Mouse (Mus musculus) adrenal gland, postnatal 4 days (tissue): ENCODE results near the gene Ube2j2. TPM values are rescaled to one million over a fixed set of nuclear protein-coding genes. Genes with fewer than 3 reads are reported as not detected.

ENCODE experiments used
- DNase-seq, 2 experiments: peaks; one replicate each; pipeline ENCODE4 v3.0.0; 2021 to 2022; ENCODE audit warnings: low spot score in 2 of 2, mixed read lengths in 2 of 2
- total RNA-seq, 2 experiments: library from RNA; stranded (reverse); gene quantifications; 2 replicates each; pipeline ENCODE4 v1.2.3; 2021

Ube2j2 gene
- total RNA-seq, 2 experiments from 2014 or later = 91.9 to 94.1 TPM

DNA sequence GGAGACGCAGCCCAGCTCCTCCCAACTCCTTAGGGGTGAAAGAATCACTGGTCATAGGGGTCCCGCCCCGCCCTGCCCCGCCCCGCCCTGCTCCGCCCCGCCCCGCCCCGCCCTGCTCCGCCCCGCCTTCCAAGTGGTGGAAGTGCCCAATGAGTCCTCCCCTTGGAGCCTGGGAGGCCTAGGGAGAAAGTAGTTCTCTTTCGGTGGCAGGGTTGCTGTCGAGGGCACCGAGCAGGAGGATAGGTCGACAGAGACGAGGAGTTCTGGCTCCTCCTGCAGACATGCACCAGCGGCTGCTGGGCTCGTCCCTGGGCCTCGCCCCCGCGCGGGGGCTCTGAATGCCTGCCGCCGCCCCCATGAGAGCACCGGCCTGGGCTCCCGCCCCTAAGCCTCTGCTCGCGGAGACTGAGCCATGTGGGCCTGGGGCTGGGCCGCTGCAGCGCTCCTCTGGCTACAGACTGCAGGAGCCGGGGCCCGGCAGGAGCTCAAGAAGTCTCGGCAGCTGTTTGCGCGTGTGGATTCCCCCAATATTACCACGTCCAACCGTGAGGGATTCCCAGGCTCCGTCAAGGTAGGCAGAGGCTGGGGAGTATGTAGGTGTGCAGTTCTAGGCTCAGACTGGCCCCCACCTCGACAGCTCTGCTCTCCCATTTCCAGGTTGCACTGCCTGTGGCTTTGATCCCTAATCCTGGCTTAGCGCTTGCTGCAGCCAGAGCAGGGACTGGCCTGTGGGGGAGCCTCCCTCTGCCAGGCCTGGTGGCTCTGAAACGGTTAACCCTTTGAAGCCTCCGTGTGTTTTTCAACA is 18.7 kb downstream of the Ube2j2 start, which contains the start of gene C1qtnf12:
Gene C1qtnf12, plus strand, starts transcription at position 152 of the 805 bp plus-strand sequence.
- DNase-seq = peak in 1 of 2 experiments; percentile 28

DNA sequence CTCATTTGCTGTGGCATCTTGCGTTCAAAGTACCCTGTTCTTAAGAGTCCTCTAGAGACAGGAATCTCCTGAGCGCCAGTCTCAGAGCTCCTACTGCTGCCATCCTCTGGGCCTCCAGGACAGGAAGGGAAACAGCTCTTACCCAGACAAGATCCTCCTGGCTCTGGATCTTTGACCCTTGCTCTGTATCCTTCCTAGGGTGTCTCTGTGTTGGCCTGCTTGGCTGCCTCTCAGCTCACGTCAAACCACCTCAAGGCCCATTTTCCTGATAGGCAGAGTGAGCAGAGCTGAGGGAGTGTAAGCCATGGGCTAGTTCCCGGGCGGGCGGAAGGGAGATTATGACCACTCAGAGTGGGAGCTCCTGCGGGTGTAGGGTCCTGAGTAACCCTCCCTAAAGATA is 19.5 kb downstream of the Ube2j2 start:
- DNase-seq = no peak

DNA sequence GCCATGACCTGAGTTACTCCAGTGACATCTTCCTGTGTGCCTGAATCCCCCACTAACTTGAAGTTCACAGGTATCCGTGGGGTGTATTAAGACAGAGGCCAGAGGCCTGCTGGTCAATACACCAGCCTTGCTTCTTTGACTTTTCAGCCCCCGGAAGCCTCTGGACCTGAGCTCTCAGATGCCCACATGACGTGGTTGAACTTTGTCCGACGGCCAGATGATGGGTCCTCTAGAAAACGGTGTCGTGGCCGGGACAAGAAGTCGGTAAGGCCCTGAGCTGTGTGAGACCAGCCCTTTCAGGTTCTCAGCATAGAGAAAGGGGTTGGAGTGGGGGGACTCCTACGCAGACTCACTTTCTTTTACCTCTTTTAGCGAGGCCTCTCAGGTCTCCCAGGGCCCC is 20.8 kb downstream of the Ube2j2 start:
- no peak for DNase-seq

DNA sequence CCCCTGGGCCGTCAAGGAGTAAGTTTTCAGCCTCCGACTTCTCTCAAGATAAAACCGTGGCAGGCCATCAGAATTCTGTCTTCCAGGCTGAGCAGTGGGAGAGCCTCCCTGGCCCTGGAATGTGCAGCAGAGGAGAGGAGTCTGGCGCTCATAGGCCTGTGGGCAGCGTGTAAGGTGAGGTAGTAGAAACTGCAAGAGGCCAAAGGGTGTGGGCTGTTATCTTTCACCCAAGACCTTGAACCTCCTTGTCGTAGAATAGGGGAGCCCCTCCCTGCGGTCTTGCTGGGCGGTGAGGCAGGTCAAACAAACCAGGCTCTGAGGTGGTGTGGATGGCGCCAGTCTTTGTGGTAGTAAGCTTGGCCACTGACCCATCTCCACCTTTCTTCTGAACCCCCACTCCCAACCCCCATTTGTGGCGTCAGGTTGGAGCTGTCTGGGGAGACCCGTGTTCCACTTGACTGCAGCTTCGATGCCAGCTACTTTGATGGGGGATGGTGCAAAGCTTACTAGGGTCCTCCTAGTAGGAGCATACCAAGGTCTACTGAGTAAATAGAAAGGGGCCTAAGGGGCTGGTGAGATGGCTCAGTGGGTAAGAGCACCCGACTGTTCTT is 25.5 kb downstream of the Ube2j2 start:
- DNase-seq = no peak

DNA sequence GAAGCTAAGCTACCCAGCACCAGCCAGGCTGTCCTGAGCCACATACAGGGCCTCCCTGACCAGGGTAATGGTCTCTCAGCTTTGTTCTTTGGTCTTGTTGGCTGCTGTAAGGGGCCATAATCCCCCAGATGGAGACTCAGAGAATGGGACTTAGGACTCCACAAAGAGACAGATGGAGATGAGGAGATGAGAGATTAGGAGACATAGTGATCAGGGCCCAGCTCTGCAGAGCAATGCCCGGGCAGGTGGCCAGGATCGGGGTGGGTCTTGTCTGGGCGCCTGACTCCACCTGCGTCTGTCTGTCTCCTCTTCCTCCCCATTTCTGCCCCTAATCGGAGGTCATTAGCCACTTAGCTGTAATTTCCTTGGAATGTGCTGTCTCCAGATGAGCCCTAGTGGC is 26.7 kb downstream of the Ube2j2 start:
- DNase-seq = no peak

DNA sequence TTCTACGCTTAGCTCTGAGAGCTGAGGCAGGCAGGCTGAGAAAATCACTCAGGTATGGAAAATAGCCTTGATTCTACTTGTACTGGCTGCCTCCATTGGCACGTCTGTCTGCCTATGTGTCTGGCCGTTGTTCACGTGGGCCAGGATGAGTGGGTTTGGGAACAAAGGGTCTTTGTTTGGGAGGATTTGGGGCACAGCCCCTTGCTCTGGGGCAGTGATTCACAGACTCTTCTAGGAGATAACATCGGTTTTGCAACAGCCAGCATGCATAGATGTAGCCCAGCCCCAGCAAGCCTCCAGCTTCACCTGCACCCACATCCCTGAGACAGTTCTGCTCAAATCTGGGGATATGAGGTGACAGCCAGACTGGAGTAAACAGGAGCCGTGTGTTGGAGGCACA is 29.0 kb downstream of the Ube2j2 start:
- no peak for DNase-seq

DNA sequence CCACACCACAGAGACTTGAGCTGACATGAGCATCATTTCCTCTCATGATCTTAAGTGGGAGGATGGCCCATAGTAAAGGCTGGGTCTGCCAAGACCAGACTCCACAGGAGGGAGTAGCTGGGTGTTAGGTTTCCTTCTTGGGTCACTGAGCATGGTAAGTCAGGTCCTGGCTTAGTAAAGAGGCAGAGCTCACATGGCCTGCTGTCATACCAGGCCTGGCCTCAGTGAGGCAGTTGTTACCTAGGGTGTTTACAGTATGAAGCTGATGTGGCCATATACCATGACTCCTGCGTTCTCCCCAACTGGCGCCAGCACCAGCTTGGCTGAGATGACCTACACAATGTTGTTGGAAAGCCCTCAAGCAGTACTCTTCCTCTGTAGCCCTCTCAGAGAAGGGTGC is 29.6 kb downstream of the Ube2j2 start:
- DNase-seq = no peak

DNA sequence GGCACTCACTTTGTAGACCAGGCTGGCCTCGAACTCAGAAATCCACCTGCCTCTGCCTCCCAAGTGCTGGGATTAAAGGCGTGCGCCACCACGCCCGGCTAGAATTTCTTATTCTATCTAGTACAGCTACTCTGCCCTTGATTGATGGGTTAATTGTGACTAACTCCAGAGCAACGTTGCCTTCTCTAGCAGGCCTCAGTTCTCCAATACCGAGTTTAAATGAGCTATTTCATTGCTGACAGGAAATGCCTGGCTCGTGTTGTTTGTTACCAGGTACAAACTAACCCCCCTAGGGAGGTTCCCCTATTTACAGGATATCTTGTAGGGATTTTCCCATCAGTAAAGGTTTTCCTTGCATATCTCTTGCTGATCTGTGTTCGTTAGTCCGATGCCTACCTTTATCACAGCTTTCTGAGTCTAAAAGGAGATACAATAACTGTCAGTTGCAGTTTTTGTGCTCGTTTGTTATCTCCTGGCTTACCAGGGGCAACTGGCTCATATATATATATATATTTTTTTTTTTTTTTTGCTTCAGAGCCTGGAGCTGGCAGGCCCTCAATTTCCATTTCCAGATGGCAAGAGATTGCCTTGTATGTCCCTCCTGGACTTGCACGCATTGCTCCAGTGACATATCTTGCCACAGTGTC is 37.9 kb downstream of the Ube2j2 start:
- no peak for DNase-seq

DNA sequence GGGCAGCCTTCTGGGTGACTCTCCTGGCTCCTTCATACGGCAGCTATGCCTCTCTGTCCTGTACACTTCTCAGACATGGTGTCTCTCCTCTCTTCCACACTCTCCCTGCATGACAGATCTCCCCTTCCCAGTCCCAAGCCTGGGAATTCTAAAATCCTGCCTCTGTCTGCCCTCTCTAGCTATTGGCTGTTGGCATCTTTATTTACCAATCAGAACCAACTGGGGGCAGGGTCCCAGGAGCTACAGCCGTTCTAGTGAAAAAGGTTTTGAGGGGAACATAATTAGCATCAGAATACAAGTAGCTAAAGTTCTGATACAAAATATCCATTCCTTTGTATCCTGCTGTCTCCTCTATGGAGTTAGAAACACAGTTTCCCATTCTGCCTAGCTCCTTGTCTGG is 40.2 kb downstream of the Ube2j2 start:
- no peak for DNase-seq

DNA sequence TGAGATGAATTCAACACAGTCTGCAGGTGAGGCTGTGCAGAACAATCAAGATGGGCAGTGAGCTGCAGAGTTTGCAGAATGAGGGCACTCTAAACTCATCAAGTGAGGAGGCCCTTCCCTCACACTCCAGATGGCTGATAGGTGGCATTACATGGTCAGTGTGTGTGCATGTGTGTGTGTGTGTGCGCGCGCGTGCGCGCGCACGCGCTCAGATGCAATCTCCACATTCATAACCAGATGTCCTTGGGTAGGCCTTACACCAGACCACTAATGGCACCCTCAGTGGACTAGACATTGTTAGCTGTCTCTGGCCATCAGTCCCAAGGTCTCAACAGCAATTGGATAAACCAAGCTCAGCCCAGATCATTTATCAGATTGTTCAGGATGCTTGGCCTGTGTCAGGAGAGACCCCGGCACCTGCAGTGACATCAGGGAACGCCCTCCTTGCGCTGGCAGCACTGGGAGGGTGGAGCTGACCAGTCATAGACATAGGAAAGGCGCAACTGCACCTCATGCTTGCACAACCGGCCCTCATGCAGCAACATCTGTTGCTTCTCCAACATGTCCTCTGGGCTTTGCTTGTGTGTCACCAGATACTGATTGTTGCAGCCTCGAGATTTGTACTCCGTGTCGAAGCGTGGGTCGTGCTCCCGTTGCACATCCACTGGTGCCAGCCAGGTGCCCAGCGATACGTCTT is 47.7 kb downstream of the Ube2j2 start:
- no peak for DNase-seq

DNA sequence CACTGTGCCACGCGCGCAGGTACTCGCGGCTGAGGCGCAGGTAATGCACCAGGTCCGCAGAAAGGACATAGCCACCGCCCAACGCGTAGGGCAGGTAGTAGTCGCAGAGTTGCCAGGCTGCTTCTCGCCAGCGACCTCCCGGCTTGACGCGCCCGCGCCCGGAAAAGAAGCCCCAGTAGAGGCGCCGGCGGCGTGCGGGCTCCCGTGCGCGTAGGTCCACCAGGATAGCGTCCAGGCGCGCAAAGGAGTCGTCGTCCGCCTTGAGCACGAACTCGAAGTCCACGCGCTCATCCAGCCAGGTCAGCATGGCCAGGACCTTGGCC is 48.2 kb downstream of the Ube2j2 start:
- DNase-seq = peak in 1 of 2 experiments; percentile 19

DNA sequence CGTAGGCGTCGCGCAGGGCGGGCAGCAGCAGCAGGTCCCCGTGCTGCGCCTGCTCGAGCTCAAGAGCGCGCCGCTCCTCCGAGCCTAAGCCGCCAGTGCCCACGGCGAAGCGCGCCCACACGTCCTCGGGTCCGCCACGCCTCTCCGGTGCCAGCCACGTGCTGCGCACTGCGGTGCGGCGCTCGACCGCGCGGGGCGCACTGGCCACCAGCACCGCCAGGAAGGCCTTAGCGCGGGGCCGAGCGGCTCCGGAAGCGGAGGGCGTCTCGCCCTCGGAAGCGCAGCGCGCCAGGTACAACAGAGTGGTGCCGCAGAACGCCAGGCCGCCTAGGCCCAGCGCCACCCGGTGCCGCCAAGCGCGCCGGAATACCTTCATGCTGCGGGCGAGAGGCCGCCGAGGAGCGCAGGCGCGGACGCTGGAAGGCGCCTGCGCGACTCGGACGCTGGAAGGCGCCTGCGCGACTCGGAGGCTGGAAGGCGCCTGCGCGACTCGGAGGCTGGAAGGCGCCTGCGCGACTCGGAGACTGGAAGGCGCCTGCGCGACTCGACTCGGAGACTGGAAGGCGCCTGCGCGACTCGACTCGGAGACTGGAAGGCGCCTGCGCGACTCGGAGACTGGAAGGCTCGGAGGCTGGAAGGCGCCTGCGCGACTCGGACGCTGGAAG is 48.7 kb downstream of the Ube2j2 start, which contains the start of the genes B3galt6 and Sdf4:
Gene B3galt6, minus strand, starts transcription at position 409 of the 665 bp plus-strand sequence.
Gene Sdf4, plus strand, starts transcription at position 632 of the 665 bp plus-strand sequence.
- peak; percentile 59 to 74 for DNase-seq

DNA sequence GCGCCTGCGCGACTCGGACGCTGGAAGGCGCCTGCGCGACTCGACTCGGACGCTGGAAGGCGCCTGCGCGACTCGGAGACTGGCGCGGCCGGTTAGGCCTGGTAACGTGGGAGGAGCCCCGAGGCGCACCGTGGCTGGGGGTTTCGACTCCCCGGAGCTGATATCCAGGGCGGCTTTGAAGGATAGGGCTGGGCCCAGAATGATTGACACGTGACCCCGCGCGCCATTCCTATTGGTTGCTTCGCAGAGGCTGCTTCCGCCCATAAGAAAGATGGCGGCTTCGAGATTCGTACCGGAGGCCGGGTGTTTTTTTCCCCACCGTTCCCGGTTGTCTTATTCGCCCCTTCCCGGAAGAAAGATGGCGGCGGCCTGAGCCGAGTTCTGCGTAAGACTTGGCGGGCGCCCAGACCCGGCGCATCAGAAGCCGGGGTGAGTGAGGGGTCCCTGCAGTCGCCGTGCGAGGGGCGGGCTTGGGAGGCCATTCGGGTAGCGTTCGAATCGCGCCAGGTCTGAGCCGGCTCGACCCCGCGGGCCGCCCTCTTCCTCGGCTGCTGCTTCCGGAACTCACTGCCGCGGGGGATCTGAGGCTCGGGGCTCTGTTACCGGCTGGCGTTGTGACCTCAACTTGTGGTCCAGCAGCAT is 49.4 kb downstream of the Ube2j2 start:
- DNase-seq = peak; percentile 91 to 93

DNA sequence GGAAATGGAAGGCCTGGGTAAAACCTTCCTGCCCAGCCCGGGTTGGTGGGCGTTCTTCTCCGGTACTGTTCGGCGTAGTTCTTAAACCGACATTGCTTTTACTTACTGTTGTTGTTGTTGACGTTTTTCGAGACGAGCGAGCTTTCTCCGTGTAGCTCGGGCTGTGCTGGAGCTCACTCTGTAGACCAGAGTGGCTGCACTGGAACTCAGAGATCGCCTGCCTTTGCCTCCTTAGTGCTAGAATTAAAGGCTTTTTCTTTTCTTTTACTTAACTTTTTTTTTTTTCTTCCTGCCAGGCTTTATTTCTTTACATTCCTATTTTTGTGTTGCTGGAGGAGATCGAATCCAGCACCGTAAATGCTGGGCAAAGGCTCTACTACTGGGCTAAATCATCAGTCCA is 50.0 kb downstream of the Ube2j2 start:
- DNase-seq = no peak

DNA sequence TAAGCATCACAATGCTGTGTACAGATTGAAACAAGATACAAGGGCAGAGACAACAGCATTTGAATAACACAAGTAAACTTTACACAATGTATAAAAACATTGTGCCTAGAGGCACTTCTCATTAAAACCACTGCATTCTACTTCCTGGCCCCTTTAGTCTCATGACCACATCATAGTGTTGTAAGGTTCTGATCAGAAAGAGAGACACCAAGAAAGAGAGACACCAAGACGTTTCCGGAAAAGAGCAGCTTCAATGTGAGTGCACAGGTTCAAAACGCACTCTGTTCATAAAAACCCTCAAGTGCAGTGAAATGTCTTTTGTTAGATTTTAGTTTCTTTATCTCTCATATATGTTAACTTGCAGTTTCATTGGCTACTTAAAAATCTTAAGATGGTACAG is 60.5 kb downstream of the Ube2j2 start:
- DNase-seq = no peak

DNA sequence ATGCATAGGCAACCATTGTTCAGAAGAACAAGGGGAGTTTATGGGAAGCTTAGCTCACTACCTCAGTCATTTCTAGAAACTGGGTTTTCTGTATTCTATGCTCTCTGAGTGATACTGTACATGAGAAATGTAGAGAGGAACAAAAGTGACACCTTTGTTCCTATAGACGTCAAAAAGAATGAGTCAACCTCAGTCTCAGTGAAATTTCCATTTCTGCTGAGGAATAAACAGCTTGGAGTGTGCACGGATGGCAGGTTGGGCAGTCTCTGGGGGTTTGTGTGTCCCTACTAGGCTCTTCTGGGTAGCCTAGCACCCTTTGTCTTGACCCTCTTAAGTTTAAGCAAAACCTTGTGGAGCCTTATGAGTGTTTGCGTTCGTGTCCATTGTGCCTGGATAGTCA is 64.7 kb downstream of the Ube2j2 start:
- DNase-seq = no peak
